Mouse (Mus musculus) embryonic facial prominence, embryonic 13.5 days (tissue): ENCODE data around the gene Glb1. TPM values are rescaled to one million over a fixed set of nuclear protein-coding genes. Genes with fewer than 3 reads are reported as not detected.

Experiments
- polyA plus RNA-seq: library from polyadenylated mRNA; unstranded; fragments of >200 nt; fragmentation: Nextera tagmentation; extraction: Ambion mirVana; gene quantifications from 2 replicates; pipeline ENCODE4 v1.2.1, GENCODE M21; 2015

Gene Glb1
- polyA plus RNA-seq, 1 experiment from 2014 or later, result 27.9 TPM

Other genes with a start within 250 kb of the Glb1 start
- not detected in 2 replicates for gene Bcl2a1c, start 70.9 kb upstream of the Glb1 start, polyA plus RNA-seq
- gene Crtap, start 10.4 kb upstream of the Glb1 start, polyA plus RNA-seq, result 131 and 154 TPM in 2 replicates
- gene Tmppe, start within 50 bp of the Glb1 start, polyA plus RNA-seq, result 7.8 and 8.5 TPM in 2 replicates
- 0.14 and 0.56 TPM in 2 replicates for gene Ccr4, start 103.8 kb downstream of the Glb1 start, polyA plus RNA-seq
- 0.59 and 0.60 TPM in 2 replicates for gene C130032M10Rik, start 114.6 kb downstream of the Glb1 start, polyA plus RNA-seq
- gene Trim71, start 163.3 kb downstream of the Glb1 start, polyA plus RNA-seq, result 0.39 and 0.46 TPM in 2 replicates
- gene Cnot10, start 239.1 kb downstream of the Glb1 start, polyA plus RNA-seq, result 77.0 and 83.5 TPM in 2 replicates